Mouse (Mus musculus) intestine, embryonic 15.5 days (tissue): ENCODE measurements around the gene Hsd17b1. TPM values are rescaled to one million over a fixed set of nuclear protein-coding genes. Genes with fewer than 3 reads are reported as not detected.

Experiments used
- ATAC-seq: fragments of 200-750 bp; cut with Nextera tagmentation; 2 replicates; pipeline ENCODE4 v1.8.0; 2017; ENCODE audit warnings: moderate TSS enrichment, moderate library complexity
- H3K27ac ChIP-seq: fragments of 300-500 bp; sonication (generic); 2 replicates; pipeline ENCODE4 v1.5.1; 2015; ENCODE audit warnings: mild to moderate bottlenecking, inconsistent platforms
- H3K27me3 ChIP-seq: fragments of 300-500 bp; sonication (generic); replicated peaks from 2 replicates; pipeline ENCODE4 v1.6.1; 2015; ENCODE audit warnings: inconsistent platforms
- H3K36me3 ChIP-seq: fragments of 300-500 bp; sonication (generic); 2 replicates; pipeline ENCODE4 v1.6.1; 2015; ENCODE audit warnings: inconsistent platforms
- H3K4me1 ChIP-seq: fragments of 300-500 bp; sonication (generic); replicated peaks from 2 replicates; pipeline ENCODE4 v1.6.1; 2015; ENCODE audit warnings: inconsistent platforms
- H3K4me2 ChIP-seq: fragments of 300-500 bp; sonication (generic); replicated peaks from 2 replicates; pipeline ENCODE4 v1.6.1; 2015; ENCODE audit warnings: mild to moderate bottlenecking, inconsistent platforms
- H3K4me3 ChIP-seq: fragments of 300-500 bp; sonication (generic); replicated peaks from 2 replicates; pipeline ENCODE4 v1.5.1; 2015; ENCODE audit warnings: inconsistent platforms
- H3K9ac ChIP-seq: fragments of 300-500 bp; sonication (generic); 2 replicates; pipeline ENCODE4 v1.6.1; 2015; ENCODE audit warnings: inconsistent platforms
- H3K9me3 ChIP-seq: fragments of 300-500 bp; sonication (generic); 2 replicates; pipeline ENCODE4 v1.6.1; 2016; ENCODE audit warnings: inconsistent platforms
- whole genome bisulfite sequencing: fragments of 180-500 bp; shearing (Covaris S2); methylation state at CpG from one replicate; pipeline ENCODE4 v1.1.7; 2015; 5-methylcytosine and 5-hydroxymethylcytosine counted together
- polyA plus RNA-seq: library from polyadenylated mRNA; unstranded; fragments of >200 nt; fragmentation: Nextera tagmentation; extraction: Ambion mirVana; gene quantifications from 2 replicates; pipeline ENCODE4 v1.2.1, GENCODE M21; 2015

Hsd17b1 gene
- polyA plus RNA-seq, 1 experiment from 2014 or later: not detected

DNA sequence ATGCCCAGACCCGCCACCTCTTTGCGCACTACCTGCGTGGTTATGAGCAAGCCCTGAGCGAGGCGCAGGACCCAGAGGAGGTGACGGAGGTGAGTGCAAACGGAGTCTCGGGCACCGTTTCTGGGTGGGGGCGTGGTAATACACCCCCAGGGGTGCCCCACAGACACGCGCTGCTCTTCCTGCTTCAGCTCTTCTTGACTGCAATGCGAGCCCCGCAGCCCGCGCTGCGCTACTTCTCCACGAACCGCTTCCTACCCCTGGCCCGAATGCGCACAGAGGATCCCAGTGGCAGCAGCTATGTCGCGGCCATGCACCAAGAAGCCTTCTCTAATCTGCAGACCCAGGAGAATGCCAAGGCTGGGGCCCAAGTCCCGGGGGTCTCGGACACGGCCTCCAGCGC lies 1.5 kb downstream of the Hsd17b1 start:
- ATAC-seq: no peak
- Histone ChIP-seq H3K4me2 (peak overlapping the region; percentile 45), H3K4me3 (peak overlapping the region; percentile 2)

DNA sequence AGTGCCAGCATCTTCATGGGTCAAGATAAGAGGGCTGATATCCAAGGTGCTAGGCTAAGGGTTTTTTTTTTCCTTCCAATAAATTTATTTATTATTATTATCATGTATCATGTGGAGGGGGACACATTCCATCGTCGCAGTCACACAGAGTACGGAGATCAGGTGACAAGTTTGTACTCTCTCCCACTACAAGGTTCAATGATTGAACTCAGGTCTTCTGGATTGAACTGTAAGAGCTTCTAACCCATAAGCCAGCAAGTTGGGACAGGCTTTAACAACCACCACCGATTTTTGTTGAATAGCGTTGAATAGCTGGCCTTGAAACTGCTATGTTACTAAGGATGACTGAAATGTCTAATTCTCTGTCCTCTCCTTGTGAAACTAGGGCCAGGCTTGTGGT lies 2.2 kb downstream of the Hsd17b1 start:
- 73% methylated on average over 5 of the region's 5 CpGs for WGBS
- Histone ChIP-seq H3K9ac (no peak overlapping the region), H3K27me3 (peaks cover 39% of the 10 kb centered on the region), H3K4me2 (no peak overlapping the region), H3K36me3 (no peaks in the 10 kb centered on the region), H3K27ac (no peak overlapping the region), H3K4me1 (peaks cover 15% of the 10 kb centered on the region), H3K9me3 (no peaks in the 10 kb centered on the region), H3K4me3 (no peak overlapping the region)
- no peak for ATAC-seq

More for the DNA sequence above, 1.5 kb downstream of the Hsd17b1 start:
- Histone ChIP-seq H3K9ac (no peak overlapping the region), H3K9me3 (no peaks in the 10 kb centered on the region), H3K27me3 (peaks cover 39% of the 10 kb centered on the region), H3K27ac (no peak overlapping the region), H3K4me1 (peaks cover 15% of the 10 kb centered on the region), H3K36me3 (no peaks in the 10 kb centered on the region)
- 4% methylated on average over 27 of the region's 27 CpGs for WGBS

DNA sequence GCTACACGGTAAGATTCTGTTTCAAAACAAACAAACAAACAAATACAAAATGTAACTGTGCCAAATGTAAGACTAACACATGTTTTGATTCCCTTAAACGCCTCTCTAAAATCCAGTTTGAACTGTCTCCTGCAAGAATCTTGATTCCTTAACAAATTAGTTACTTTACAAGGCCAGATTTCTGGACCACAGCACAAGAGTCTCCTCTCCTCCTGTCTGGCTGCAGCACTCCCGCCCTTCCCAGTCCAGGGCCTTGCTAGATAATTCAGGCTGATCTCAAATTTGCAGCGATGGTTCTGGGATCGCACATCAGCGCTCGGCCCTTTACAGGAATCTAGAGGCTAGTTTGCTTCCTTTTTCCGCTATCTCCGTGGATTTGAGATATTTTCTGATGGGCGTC lies 3.4 kb downstream of the Hsd17b1 start:
- no peaks in the 10 kb centered on the region for H3K9me3 ChIP-seq
- no peaks in the 10 kb centered on the region for H3K36me3 ChIP-seq
- 6% methylated on average over 10 of the region's 10 CpGs for WGBS
- H3K4me2 ChIP-seq: peak overlapping the region; percentile 97
- ATAC-seq: no peak
- peaks cover 27% of the 10 kb centered on the region for H3K4me1 ChIP-seq
- peak overlapping the region; percentile 83 for H3K4me3 ChIP-seq
- H3K27ac ChIP-seq: peak overlapping the region; percentile 81; the same call in 1 of the 2 replicates
- peak overlapping the region; percentile 17; the same call in 1 of the 2 replicates for H3K9ac ChIP-seq
- peaks cover 39% of the 10 kb centered on the region for H3K27me3 ChIP-seq

DNA sequence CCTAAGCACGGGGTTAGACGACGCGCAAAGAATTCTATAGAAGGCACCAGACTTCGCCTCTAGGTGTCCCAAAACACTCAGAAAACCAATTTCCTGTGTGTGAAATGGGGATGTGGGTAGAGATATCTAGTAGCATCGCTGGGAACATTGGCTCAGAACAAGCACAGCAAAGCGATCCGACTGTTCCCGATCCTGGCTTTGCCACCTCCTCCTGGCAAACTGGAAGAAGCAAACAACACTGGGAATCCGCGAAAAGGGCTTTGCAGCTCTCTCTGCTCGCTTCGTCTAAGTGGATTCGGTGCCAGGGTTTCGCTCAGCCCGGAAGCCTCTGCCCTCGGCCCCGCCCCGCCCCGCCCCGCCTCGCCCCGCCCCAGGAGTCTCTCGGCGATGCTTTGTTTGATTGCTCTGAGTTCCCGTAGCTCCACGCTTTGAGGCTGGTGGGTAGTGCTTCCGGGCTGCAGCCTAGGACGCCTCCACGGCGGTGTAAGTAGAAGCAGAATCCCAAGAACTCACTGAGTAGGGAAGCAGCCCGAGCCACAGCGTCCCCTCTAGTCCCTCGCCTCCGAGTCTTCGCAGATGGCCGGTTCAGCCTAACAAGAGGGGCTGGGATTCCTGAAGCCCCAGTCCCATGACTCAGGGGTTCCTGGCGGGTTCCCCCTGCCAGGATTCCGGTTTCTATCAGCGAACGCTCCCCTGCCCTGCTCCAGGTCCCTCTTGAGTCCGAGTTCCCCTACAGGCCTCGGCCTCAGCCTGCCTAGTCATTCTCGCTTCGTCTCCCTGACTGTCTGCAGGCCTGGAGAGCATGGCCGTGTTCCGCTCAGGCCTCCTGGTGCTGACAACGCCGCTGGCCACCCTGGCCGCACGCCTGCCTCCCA lies 4.2 kb downstream of the Hsd17b1 start, which contains the start of gene Coasy:
Gene Coasy (plus strand): TSS at position 358 of the 875 bp plus-strand sequence.
- Histone ChIP-seq H3K27ac (peak within 1 kb of the TSS; percentile 93), H3K27me3 (peaks cover 35% of the 10 kb centered on the region), H3K36me3 (no peaks in the 10 kb centered on the region), H3K9me3 (no peaks in the 10 kb centered on the region), H3K4me2 (peak within 1 kb of the TSS; percentile 97), H3K4me1 (peaks cover 30% of the 10 kb centered on the region), H3K4me3 (peak within 1 kb of the TSS; percentile 83), H3K9ac (peak within 1 kb of the TSS; percentile 89)
- WGBS: under 1% methylated on average over 51 of the region's 51 CpGs
- ATAC-seq: peak; percentile 91

DNA sequence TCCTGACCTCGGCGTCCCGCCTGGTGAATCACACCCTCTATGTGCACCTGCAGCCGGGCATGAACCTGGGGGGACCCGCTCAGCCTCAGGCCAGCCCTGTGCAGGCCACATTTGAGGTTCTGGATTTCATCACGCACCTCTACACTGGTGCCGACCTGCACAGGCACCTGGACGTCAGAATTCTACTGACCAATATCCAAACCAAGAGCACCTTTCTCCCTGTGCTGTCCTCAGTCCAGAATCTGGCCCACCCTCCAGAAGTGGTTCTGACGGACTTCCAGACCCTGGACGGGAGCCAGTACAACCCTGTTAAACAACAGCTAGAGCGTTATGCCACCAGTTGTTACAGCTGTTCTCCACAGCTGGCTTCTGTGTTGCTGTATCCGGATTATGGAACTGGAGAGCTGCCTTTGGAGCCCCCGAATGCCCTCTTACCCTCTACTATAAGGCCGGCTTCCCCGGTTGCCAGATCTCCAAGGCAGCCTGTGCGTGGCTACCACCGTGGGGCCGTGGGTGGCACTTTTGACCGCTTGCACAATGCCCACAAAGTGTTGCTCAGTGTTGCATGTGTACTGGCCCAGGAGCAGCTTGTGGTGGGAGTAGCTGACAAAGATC lies 5.0 kb downstream of the Hsd17b1 start:
- Histone ChIP-seq H3K27me3 (peaks cover 27% of the 10 kb centered on the region), H3K36me3 (no peaks in the 10 kb centered on the region), H3K9ac (peak overlapping the region; percentile 89), H3K4me2 (peak overlapping the region; percentile 97), H3K4me1 (peaks cover 38% of the 10 kb centered on the region), H3K27ac (peak overlapping the region; percentile 93), H3K9me3 (no peaks in the 10 kb centered on the region), H3K4me3 (peak overlapping the region; percentile 83)
- 31% methylated on average over 19 of the region's 19 CpGs for WGBS
- no peak for ATAC-seq

DNA sequence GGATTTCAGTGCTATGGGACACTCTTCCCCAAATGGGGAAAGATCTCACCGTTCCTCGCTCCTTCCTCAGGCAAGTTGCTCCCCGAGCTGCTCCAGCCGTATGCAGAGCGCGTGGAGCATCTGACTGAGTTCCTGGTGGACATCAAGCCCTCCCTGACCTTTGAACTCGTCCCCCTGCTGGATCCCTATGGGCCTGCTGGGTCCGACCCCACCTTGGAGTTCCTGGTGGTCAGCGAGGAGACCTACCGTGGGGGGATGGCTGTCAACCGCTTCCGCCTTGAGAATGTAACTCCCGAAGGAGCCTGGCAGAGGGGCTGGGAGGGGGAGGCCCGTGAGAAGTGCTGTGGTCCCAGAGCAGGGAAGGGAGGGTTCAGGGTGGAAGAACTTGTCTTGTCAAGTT lies 6.0 kb downstream of the Hsd17b1 start:
- Histone ChIP-seq H3K27ac (no peak overlapping the region), H3K36me3 (peaks cover 2% of the 10 kb centered on the region; the same call in 1 of the 2 replicates), H3K27me3 (peaks cover 17% of the 10 kb centered on the region), H3K9me3 (no peaks in the 10 kb centered on the region), H3K4me1 (peaks cover 38% of the 10 kb centered on the region), H3K4me2 (no peak overlapping the region), H3K9ac (no peak overlapping the region), H3K4me3 (no peak overlapping the region)
- WGBS: 83% methylated on average over 14 of the region's 14 CpGs
- ATAC-seq: no peak

DNA sequence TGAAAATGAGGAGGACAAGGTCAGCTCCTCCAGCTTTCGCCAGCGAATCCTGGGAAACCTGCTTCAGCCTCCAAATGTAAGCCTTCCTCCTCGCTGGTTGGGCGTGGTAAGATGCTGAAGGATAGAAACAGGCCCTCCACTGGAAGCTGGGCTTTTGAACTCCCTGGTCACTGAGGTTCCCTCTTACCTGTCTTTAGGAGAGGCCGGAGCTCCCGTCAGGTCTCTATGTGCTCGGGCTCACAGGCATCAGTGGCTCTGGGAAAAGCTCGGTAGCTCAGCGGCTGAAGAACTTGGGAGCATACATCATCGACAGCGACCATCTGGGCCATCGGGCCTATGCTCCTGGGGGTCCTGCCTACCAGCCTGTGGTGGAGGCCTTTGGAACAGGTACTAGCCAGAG lies 6.6 kb downstream of the Hsd17b1 start:
- no peak overlapping the region for H3K27ac ChIP-seq
- H3K9ac ChIP-seq: no peak overlapping the region
- H3K4me1 ChIP-seq: peaks cover 38% of the 10 kb centered on the region
- no peaks in the 10 kb centered on the region for H3K9me3 ChIP-seq
- ATAC-seq: no peak
- no peak overlapping the region for H3K4me2 ChIP-seq
- peaks cover 11% of the 10 kb centered on the region for H3K27me3 ChIP-seq
- WGBS: 92% methylated on average over 12 of the region's 12 CpGs
- H3K4me3 ChIP-seq: no peak overlapping the region
- peaks cover 7% of the 10 kb centered on the region for H3K36me3 ChIP-seq

DNA sequence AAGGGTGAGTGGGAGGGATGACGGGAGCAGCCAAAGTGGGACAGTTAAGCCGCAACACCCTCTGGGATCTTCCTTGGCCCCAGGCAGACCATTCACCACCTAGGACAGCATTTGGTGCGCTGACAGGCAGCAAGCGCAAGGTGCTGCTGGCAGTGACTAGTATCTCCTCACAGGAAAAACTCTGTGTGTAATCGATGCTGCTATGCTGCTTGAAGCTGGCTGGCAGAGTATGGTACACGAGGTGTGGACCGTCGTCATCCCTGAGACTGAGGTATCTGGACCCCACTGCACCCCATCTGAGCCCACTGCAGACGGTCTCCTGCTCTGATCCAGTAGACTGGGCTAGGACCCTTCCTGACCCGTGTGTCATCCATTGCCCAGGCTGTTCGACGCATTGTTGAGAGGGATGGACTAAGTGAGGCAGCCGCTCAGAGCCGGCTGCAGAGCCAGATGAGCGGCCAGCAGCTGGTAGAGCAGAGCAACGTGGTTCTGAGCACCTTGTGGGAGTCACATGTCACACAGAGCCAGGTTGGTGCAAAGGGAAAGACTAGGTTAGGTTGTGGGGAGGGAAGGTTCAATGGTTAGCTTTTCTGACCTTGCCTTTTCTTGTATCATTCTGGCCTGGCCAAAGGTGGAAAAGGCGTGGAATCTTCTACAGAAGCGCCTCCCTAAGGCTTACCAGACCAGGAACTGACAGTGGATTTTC lies 7.6 kb downstream of the Hsd17b1 start:
- H3K4me3 ChIP-seq: no peak overlapping the region
- H3K4me1 ChIP-seq: peaks cover 38% of the 10 kb centered on the region
- peaks cover 1% of the 10 kb centered on the region for H3K27me3 ChIP-seq
- H3K4me2 ChIP-seq: no peak overlapping the region; the same call in 1 of the 2 replicates
- 92% methylated on average over 18 of the region's 18 CpGs for WGBS
- H3K9ac ChIP-seq: peak overlapping the region; percentile 70; the same call in 1 of the 2 replicates
- no peak overlapping the region; the same call in 1 of the 2 replicates for H3K27ac ChIP-seq
- ATAC-seq: no peak
- peaks cover 16% of the 10 kb centered on the region for H3K36me3 ChIP-seq
- no peaks in the 10 kb centered on the region for H3K9me3 ChIP-seq

DNA sequence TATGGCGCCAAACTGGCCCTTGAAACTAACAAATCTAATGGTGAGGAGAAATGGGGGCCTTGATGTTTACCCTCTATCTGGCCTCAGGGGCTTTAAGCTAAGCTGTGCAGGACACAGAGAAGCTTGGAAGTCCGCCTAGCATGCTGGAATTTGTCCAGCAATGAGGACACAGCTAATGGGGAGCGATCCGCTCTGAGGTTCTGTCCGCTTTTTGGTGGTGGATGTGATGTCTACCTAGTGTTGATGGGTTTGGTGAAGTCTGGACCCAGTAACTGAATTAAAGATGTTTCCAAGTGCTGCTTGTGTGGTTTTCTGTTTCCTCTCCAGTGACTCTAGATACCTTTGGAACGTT lies 8.1 kb downstream of the Hsd17b1 start:
- 79% methylated on average over 6 of the region's 6 CpGs for WGBS
- Histone ChIP-seq H3K27me3 (no peaks in the 10 kb centered on the region), H3K27ac (peak overlapping the region; percentile 89), H3K4me1 (peaks cover 38% of the 10 kb centered on the region), H3K9ac (peak overlapping the region; percentile 70), H3K9me3 (no peaks in the 10 kb centered on the region), H3K36me3 (peaks cover 21% of the 10 kb centered on the region), H3K4me2 (peak overlapping the region; percentile 82), H3K4me3 (peak overlapping the region; percentile 65; the same call in 1 of the 2 replicates)
- no peak for ATAC-seq

DNA sequence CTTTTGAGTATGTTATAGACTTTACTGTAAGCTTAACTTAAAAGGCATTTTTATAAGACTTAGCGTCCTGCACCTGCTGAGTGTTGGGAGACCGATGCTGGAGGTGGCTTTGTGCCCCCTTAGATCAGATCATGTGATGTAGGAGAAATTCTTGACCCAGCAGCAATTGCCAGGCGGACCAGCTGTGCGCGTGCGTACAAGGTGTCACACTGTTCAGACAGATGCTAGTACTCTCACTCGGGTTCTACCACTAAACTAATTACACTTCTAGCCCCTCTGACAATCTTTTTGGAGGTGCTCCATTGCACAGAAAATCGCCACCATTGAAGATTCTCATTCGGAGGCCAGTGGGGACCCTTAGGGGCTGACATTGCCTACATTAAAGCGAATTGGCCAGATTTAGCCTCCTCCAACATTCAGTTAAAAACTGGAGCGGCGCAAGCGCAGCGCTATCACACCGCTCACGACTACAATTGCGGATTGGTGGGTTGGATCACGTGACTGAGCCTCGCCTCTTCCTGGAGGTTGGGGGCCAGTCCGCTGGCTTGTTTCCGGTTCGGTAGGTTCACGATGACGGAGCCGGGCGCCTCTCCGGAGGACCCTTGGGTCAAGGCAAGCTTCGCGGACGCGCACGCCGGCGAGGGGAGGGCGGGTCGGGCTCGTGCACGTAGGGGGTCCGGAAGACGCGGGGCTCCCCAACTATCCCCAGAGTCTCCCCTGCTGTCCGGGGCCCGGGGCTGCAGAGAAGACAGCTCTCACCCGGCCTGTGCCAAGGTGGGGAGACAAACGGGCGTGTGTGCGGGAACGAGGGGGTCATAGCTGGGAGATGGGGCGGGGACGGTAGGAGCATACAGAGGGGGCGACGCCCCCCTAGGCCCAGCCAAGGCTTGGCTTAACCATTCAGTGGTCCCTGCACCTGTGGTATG lies 8.8 kb downstream of the Hsd17b1 start, which contains the start of gene Mlx:
Gene Mlx (plus strand): TSS at position 522 of the 926 bp plus-strand sequence.
- Histone ChIP-seq H3K4me1 (peaks cover 38% of the 10 kb centered on the region), H3K9me3 (no peaks in the 10 kb centered on the region), H3K27ac (peak within 1 kb of the TSS; percentile 89), H3K4me3 (peak within 1 kb of the TSS; percentile 65), H3K36me3 (peaks cover 28% of the 10 kb centered on the region), H3K9ac (peak within 1 kb of the TSS; percentile 70), H3K27me3 (no peaks in the 10 kb centered on the region), H3K4me2 (peak within 1 kb of the TSS; percentile 82)
- WGBS: 2% methylated on average over 52 of the region's 52 CpGs
- peak; percentile 88 for ATAC-seq

DNA sequence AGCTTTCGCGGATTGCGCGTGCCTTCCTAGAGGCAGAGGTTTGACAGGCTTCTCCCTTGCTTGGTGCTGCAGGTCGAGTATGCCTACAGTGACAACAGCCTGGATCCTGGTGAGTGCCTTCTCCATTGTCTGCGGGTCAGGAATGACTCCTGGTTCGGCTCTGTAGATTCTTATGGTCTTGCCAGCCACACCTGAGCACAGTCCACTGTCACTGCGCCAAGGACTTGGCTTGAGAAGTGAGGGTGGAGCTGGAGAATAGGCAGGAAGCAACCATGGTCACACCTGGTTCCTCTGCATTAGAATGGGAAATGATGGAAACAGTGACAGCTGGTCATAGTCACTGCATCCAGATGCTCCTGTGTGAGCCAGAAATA lies 9.5 kb downstream of the Hsd17b1 start:
- 8% methylated on average over 8 of the region's 8 CpGs for WGBS
- no peaks in the 10 kb centered on the region for H3K9me3 ChIP-seq
- H3K36me3 ChIP-seq: peaks cover 31% of the 10 kb centered on the region
- ATAC-seq: peak; percentile 25
- no peaks in the 10 kb centered on the region for H3K27me3 ChIP-seq
- H3K9ac ChIP-seq: peak overlapping the region; percentile 70
- peak overlapping the region; percentile 65 for H3K4me3 ChIP-seq
- peaks cover 38% of the 10 kb centered on the region for H3K4me1 ChIP-seq
- H3K27ac ChIP-seq: peak overlapping the region; percentile 89
- peak overlapping the region; percentile 82 for H3K4me2 ChIP-seq
